Mouse (Mus musculus): ENCODE results near the gene Nacc1. TPM values are rescaled to one million over a fixed set of nuclear protein-coding genes. Genes with fewer than 3 reads are reported as not detected.

Gene Nacc1
- total RNA-seq (2023), result 43.7 TPM

GRCm38 (mm10) chr8:84687705-84688100 lies at the start of gene Nacc1:
Gene Nacc1 (minus strand): TSS chr8:84687862.

DNA sequence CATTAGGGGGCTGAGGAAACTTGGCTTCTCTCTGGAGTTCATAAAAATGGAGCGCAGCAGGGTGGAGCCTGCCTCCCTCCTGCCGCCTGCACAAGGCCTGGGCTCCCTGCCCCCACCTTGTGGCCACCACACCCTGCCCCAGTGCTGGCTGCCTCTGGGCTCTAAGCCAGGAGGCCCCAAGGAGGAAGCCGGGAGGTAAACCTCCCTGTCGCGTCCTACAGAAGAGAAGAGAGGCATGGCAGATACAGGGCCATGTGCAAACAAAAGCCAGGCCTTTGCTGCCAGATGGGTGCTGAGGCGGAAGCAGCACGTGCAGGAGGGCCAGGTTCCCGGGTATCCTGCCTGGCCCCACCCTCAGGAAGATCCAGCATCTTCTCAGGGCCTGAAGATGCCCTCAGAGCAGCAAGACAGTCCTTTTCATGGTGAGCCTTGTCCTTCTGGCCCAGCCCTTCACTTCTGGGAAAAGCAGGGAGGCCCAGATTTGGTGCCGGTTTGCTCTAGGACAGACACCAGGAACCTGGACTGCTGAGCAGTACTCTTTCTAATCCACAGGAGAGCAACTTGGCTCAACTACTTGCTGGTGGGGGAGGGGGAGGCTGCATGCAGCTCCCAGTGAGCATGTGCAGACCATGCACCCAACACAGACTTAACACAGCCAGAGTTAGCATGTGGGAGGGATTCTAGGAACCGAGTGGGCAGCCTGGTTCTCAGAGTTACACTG lies 35.3 kb upstream of the Nacc1 start, which contains the start of gene G430095P16Rik:
G430095P16Rik (plus strand) TSS at position 158 of the 721 bp plus-strand sequence.

GRCm38 (mm10) chr8:84700941-84701911 lies 13.6 kb upstream of the Nacc1 start, which contains the start of gene Lyl1:
Gene Lyl1 (plus strand): TSS chr8:84701457.

DNA sequence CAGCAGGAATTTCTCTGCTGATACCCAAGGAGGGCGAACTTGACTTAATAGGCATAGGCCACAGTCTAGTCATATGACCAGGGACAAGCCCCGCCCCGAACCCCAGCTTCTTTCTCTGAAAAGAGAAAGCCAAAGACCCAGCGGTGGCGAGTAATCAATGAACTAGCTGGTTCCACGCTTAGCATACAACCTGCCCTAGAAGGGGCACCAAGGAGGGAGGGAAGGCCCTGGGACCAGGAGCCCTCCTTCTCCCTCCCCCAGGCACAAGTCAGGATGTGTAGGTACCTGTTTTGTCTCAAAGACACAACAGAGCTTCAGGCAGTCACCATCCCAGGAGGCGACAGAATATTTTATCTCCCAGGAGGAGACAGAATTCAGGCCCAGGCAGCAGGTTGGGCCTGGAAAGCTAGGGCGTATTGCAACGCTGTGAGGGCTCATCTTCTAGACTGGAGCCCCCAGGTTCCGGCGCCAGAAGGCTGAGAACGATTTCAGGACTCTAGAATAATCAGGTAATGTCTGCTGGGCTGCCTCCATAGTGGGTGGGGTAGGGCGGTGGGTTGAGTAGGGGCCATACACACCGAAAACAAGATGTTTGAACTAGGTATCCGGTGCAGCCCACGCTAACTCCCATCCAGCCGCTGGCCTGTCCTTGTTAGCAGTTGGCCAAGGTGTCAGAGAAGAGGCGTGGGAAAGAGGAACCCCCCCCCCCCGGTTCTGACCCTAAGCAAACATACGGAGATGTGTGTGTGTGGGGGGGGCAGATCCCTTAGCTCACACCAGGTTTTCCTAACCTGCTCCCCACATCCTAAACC lies 1.3 kb downstream of the Nacc1 start, which contains the start of gene Trmt1:
Trmt1 (plus strand) TSS at position 117 of the 812 bp plus-strand sequence.

DNA sequence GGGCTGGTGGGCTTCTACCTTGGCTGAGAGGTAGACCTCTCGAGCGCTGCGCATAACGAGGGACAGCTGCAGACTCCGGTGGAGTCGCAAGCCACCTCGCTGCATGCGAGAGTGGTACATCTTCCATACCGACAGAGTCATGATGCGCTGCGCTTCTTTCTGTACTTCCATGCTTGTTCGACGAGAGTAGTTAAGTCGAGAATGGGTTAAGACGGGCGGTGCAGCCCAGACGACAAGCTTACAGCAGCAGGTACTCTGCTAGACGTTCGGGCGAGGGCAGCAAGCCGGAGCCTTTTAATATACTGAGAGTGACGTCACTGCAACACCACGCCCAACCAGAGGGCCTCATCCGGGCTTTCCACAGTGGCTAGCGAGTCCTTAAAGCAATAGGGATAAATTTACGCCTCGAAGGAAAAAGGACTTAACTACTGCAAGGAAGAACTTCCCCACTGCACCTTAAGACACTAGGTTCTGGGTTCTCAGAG lies 25.0 kb downstream of the Nacc1 start, which contains the start of gene Ier2:
Ier2 (minus strand) TSS at position 272 of the 485 bp plus-strand sequence.

Other genes starting within 250 kb of the Nacc1 start
- 302 TPM for gene Ier2, start 25.0 kb downstream of the Nacc1 start, total RNA-seq (2023)
- gene Trmt1, start 1.6 kb downstream of the Nacc1 start, total RNA-seq (2023), result 172 TPM
- 5.6 TPM for gene Lyl1, start 13.6 kb upstream of the Nacc1 start, total RNA-seq (2023)
- 9.3 TPM for gene G430095P16Rik, start 35.1 kb upstream of the Nacc1 start, total RNA-seq (2023)
- 5.2 TPM for gene Nfix, start 112.5 kb upstream of the Nacc1 start, total RNA-seq (2023)
- gene Dand5, start 135.0 kb upstream of the Nacc1 start, total RNA-seq (2023), result 4.1 TPM
- gene Gadd45gip1, start 143.7 kb upstream of the Nacc1 start, total RNA-seq (2023), result 18.2 TPM
- 63.9 TPM for gene Rad23a, start 152.8 kb upstream of the Nacc1 start, total RNA-seq (2023)
- gene Calr, start 159.1 kb upstream of the Nacc1 start, total RNA-seq (2023), result 412 TPM
- 72.0 TPM for gene Farsa, start 169.1 kb upstream of the Nacc1 start, total RNA-seq (2023)
- 2.4 TPM for gene Syce2, start 184.2 kb upstream of the Nacc1 start, total RNA-seq (2023)
- gene Gcdh, start 206.1 kb upstream of the Nacc1 start, total RNA-seq (2023), result 26.5 TPM
- not detected for gene Klf1, start 214.1 kb upstream of the Nacc1 start, total RNA-seq (2023)
- 10.5 TPM for gene Dnase2a, start 220.7 kb upstream of the Nacc1 start, total RNA-seq (2023)
- 0.09 TPM for gene Mast1, start 249.5 kb upstream of the Nacc1 start, total RNA-seq (2023)